Mouse (Mus musculus) heart, embryonic 15.5 days (tissue): ENCODE results near the gene Spi1. TPM values are rescaled to one million over a fixed set of nuclear protein-coding genes. Genes with fewer than 3 reads are reported as not detected.

ENCODE experiments used
- ATAC-seq: fragments of 200-750 bp; cut with Nextera tagmentation; replicated peaks from 2 replicates; pipeline ENCODE4 v1.8.0; 2017; ENCODE audit warnings: low read depth, moderate TSS enrichment; ENCODE audit not compliant: insufficient number of reproducible peaks, insufficient read depth, low FRiP score
- H3K27ac ChIP-seq: fragments of 300-500 bp; sonication (generic); 2 replicates; pipeline ENCODE4 v1.5.1; 2015; ENCODE audit warnings: mild to moderate bottlenecking, inconsistent platforms
- H3K27me3 ChIP-seq: fragments of 300-500 bp; sonication (generic); 2 replicates; pipeline ENCODE4 v1.6.1; 2015; ENCODE audit warnings: inconsistent platforms
- H3K36me3 ChIP-seq: fragments of 300-500 bp; sonication (generic); 2 replicates; pipeline ENCODE4 v1.6.1; 2015; ENCODE audit warnings: mild to moderate bottlenecking, inconsistent platforms
- H3K4me1 ChIP-seq: fragments of 300-500 bp; sonication (generic); replicated peaks from 2 replicates; pipeline ENCODE4 v1.6.1; 2015; ENCODE audit warnings: inconsistent platforms
- H3K4me2 ChIP-seq: fragments of 300-500 bp; sonication (generic); 2 replicates; pipeline ENCODE4 v1.6.1; 2015; ENCODE audit warnings: inconsistent platforms, mild to moderate bottlenecking, moderate library complexity
- H3K4me3 ChIP-seq: fragments of 300-500 bp; sonication (generic); 2 replicates; pipeline ENCODE4 v1.5.1; 2015; ENCODE audit warnings: mild to moderate bottlenecking, inconsistent platforms
- H3K9ac ChIP-seq: fragments of 300-500 bp; sonication (generic); 2 replicates; pipeline ENCODE4 v1.6.1; 2015; ENCODE audit warnings: mild to moderate bottlenecking, inconsistent platforms
- H3K9me3 ChIP-seq: fragments of 300-500 bp; sonication (generic); replicated peaks from 2 replicates; pipeline ENCODE4 v1.6.1; 2016; ENCODE audit warnings: inconsistent platforms
- WGBS: fragments of 180-500 bp; shearing (Covaris S2); methylation state at CpG from one replicate; pipeline ENCODE4 v1.1.7; 2015; ENCODE audit warnings: mixed read lengths; 5-methylcytosine and 5-hydroxymethylcytosine counted together
- polyA plus RNA-seq: library from polyadenylated mRNA; unstranded; fragments of >200 nt; fragmentation: Nextera tagmentation; extraction: Ambion mirVana; gene quantifications from 2 replicates; pipeline ENCODE4 v1.2.1, GENCODE M21; 2015

Gene Spi1
- polyA plus RNA-seq, 1 experiment from 2014 or later, result 3.9 TPM

GRCm38 (mm10) chr2:91068162-91068871, 13.9 kb upstream of the Spi1 start:
- Histone ChIP-seq H3K27ac (peak overlapping the region; percentile 93), H3K27me3 (no peaks in the 10 kb centered on the region), H3K4me1 (peaks cover 38% of the 10 kb centered on the region), H3K36me3 (peaks cover 26% of the 10 kb centered on the region), H3K4me3 (peak overlapping the region; percentile 82), H3K9ac (peak overlapping the region; percentile 82), H3K9me3 (no peaks in the 10 kb centered on the region), H3K4me2 (peak overlapping the region; percentile 87)
- WGBS, result 56% methylated on average over 13 of the region's 13 CpGs
- no peak for ATAC-seq

GRCm38 (mm10) chr2:91068872-91069165, 13.4 kb upstream of the Spi1 start:
- H3K4me3 ChIP-seq, result peak overlapping the region; percentile 82
- H3K27me3 ChIP-seq, result no peaks in the 10 kb centered on the region
- H3K27ac ChIP-seq, result peak overlapping the region; percentile 93
- H3K4me1 ChIP-seq, result peaks cover 38% of the 10 kb centered on the region
- peak overlapping the region; percentile 87 for H3K4me2 ChIP-seq
- 39% methylated on average over 6 of the region's 6 CpGs for WGBS
- H3K9me3 ChIP-seq, result no peaks in the 10 kb centered on the region
- H3K36me3 ChIP-seq, result peaks cover 21% of the 10 kb centered on the region
- H3K9ac ChIP-seq, result peak overlapping the region; percentile 82
- ATAC-seq, result no peak

- Histone ChIP-seq H3K27me3 (no peaks in the 10 kb centered on the region), H3K27ac (peak overlapping the region; percentile 93), H3K4me1 (peaks cover 38% of the 10 kb centered on the region), H3K9me3 (no peaks in the 10 kb centered on the region), H3K9ac (peak overlapping the region; percentile 82), H3K4me3 (peak overlapping the region; percentile 82), H3K36me3 (peaks cover 14% of the 10 kb centered on the region), H3K4me2 (peak overlapping the region; percentile 87)
- 5% methylated on average over 14 of the region's 14 CpGs for WGBS
- no peak for ATAC-seq
These were observed 12.7 kb upstream of the Spi1 start for GRCm38 (mm10) chr2:91069306-91070000.

GRCm38 (mm10) chr2:91070076-91070800, 12.0 kb upstream of the Spi1 start, which contains the start of gene Slc39a13:
Slc39a13 (minus strand) TSS chr2:91070417.
- Histone ChIP-seq H3K27me3 (no peaks in the 10 kb centered on the region), H3K4me3 (peak within 1 kb of the TSS; percentile 82), H3K27ac (peak within 1 kb of the TSS; percentile 93), H3K9ac (peak within 1 kb of the TSS; percentile 82), H3K4me1 (peaks cover 38% of the 10 kb centered on the region), H3K4me2 (peak within 1 kb of the TSS; percentile 87), H3K36me3 (peaks cover 10% of the 10 kb centered on the region; the same call in 1 of the 2 replicates), H3K9me3 (no peaks in the 10 kb centered on the region)
- ATAC-seq, result peak; percentile 96
- WGBS, result under 1% methylated on average over 69 of the region's 69 CpGs

GRCm38 (mm10) chr2:91071059-91071458, 11.1 kb upstream of the Spi1 start:
- H3K4me2 ChIP-seq, result peak overlapping the region; percentile 87
- H3K4me1 ChIP-seq, result peaks cover 33% of the 10 kb centered on the region
- peaks cover 10% of the 10 kb centered on the region; the same call in 1 of the 2 replicates for H3K36me3 ChIP-seq
- no peaks in the 10 kb centered on the region for H3K27me3 ChIP-seq
- no peaks in the 10 kb centered on the region for H3K9me3 ChIP-seq
- peak overlapping the region; percentile 82 for H3K4me3 ChIP-seq
- peak overlapping the region; percentile 82 for H3K9ac ChIP-seq
- peak overlapping the region; percentile 93 for H3K27ac ChIP-seq
- WGBS, result 81% methylated on average over 10 of the region's 10 CpGs
- ATAC-seq, result no peak

GRCm38 (mm10) chr2:91072092-91072491, 10.1 kb upstream of the Spi1 start:
- peaks cover 7% of the 10 kb centered on the region; the same call in 1 of the 2 replicates for H3K36me3 ChIP-seq
- H3K27me3 ChIP-seq, result no peaks in the 10 kb centered on the region
- H3K4me1 ChIP-seq, result peaks cover 27% of the 10 kb centered on the region
- no peaks in the 10 kb centered on the region for H3K9me3 ChIP-seq
- H3K4me3 ChIP-seq, result no peak overlapping the region
- 31% methylated on average over 1 of the region's 1 CpGs for WGBS
- H3K9ac ChIP-seq, result no peak overlapping the region
- H3K4me2 ChIP-seq, result no peak overlapping the region
- ATAC-seq, result no peak
- no peak overlapping the region for H3K27ac ChIP-seq

- peak overlapping the region; percentile 83 for H3K4me2 ChIP-seq
- H3K4me1 ChIP-seq, result peaks cover 15% of the 10 kb centered on the region
- 26% methylated on average over 12 of the region's 12 CpGs for WGBS
- H3K9me3 ChIP-seq, result no peaks in the 10 kb centered on the region
- ATAC-seq, result no peak
- H3K27ac ChIP-seq, result 0 out of 2 replicates have a peak overlapping the region, but pooled peaks have one; percentile 16
- peak overlapping the region; percentile 69 for H3K9ac ChIP-seq
- H3K27me3 ChIP-seq, result no peaks in the 10 kb centered on the region
- peak overlapping the region; percentile 56 for H3K4me3 ChIP-seq
- no peaks in the 10 kb centered on the region for H3K36me3 ChIP-seq
These were observed 4.3 kb upstream of the Spi1 start for GRCm38 (mm10) chr2:91077957-91078313.

GRCm38 (mm10) chr2:91078314-91079025, 3.7 kb upstream of the Spi1 start:
- H3K27ac ChIP-seq, result peak overlapping the region; percentile 16; the same call in 1 of the 2 replicates
- peak; percentile 62 for ATAC-seq
- peak overlapping the region; percentile 56 for H3K4me3 ChIP-seq
- H3K36me3 ChIP-seq, result no peaks in the 10 kb centered on the region
- peaks cover 18% of the 10 kb centered on the region for H3K4me1 ChIP-seq
- no peaks in the 10 kb centered on the region for H3K27me3 ChIP-seq
- peak overlapping the region; percentile 83 for H3K4me2 ChIP-seq
- WGBS, result under 1% methylated on average over 34 of the region's 36 CpGs
- H3K9ac ChIP-seq, result peak overlapping the region; percentile 69
- no peaks in the 10 kb centered on the region for H3K9me3 ChIP-seq

GRCm38 (mm10) chr2:91079026-91079384, 3.2 kb upstream of the Spi1 start:
- Histone ChIP-seq H3K9me3 (no peaks in the 10 kb centered on the region), H3K27me3 (no peaks in the 10 kb centered on the region), H3K36me3 (no peaks in the 10 kb centered on the region), H3K4me1 (peaks cover 18% of the 10 kb centered on the region), H3K4me3 (peak overlapping the region; percentile 56), H3K9ac (peak overlapping the region; percentile 69), H3K4me2 (peak overlapping the region; percentile 83), H3K27ac (peak overlapping the region; percentile 16; the same call in 1 of the 2 replicates)
- 23% methylated on average over 5 of the region's 5 CpGs for WGBS
- no peak; the same call in 1 of the 2 replicates for ATAC-seq

- H3K36me3 ChIP-seq, result no peaks in the 10 kb centered on the region
- no peaks in the 10 kb centered on the region for H3K27me3 ChIP-seq
- H3K9me3 ChIP-seq, result no peaks in the 10 kb centered on the region
- no peak overlapping the region for H3K27ac ChIP-seq
- 65% methylated on average over 8 of the region's 8 CpGs for WGBS
- no peak overlapping the region for H3K4me2 ChIP-seq
- no peak overlapping the region for H3K9ac ChIP-seq
- H3K4me1 ChIP-seq, result peaks cover 18% of the 10 kb centered on the region
- no peak overlapping the region for H3K4me3 ChIP-seq
- no peak for ATAC-seq
These were observed 1.2 kb upstream of the Spi1 start for GRCm38 (mm10) chr2:91080784-91081513.
